Mouse (Mus musculus) retina, adult 2 months (tissue): Measurements from ENCODE around the gene Nubp2.

Experiments used
- DNase-seq: peaks from one replicate; pipeline ENCODE4 v3.0.0-alpha.2; 2012; ENCODE audit warnings: low read depth, low spot score

The Nubp2 gene

GRCm38 (mm10) chr17:24861785-24862184, 24.4 kb downstream of the Nubp2 start:
- no peak for DNase-seq

DNA sequence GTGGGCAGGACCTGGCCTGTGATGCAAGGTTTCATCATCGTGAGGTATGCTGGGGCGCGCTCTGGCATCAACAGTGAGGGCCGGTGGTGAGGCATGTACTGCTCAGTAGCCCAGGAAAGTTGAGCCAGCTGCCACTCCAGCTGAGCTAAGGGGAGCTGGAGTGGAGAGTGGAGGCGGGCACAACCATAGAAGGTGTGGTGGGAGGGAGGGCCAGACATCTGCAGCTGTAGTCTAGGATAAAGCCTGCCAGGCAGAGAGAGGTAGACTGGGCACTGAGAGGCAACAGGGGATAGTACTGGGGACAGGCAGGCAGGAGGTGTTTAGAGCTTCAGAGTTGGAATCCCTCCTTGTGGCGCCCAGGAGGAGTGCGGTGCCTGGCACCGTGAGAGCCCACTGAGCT, 26.1 kb downstream of the Nubp2 start:
- no peak for DNase-seq

GRCm38 (mm10) chr17:24858967-24859366, 27.2 kb downstream of the Nubp2 start:
- DNase-seq = no peak

- DNase-seq = no peak
These were observed 28.2 kb downstream of the Nubp2 start for GRCm38 (mm10) chr17:24857831-24858470.

GRCm38 (mm10) chr17:24856589-24856988, 29.6 kb downstream of the Nubp2 start:
- DNase-seq = no peak

DNA sequence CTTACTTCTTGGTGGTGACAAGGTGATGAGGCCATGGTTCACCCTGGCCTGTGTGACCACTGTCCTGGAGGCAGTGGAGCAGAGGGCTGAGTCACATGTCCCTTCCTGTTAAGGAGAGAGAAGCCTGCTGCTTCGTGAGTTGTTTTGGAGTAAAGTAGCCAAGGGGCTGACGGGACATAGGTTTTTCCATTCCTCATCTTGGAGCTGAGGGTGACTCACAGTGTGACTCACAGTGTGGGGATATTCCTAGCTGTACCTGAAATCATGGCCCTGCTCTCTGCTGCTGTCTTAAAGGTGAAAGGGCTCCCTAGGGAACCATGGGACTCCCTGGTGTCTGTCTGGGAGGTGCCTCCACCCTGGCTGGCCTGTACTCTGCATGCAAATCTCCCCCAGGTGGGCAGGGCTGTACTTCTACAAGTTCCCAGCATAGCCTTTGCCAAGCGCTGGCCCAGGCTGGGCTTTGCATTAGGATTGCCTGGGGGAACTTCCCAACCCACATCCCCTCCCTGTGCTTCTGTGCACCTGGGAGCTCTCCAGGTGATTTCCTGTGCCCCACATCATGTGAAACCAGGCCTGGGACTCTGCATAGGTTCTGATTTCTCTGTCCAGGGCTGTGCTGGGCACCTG, 30.2 kb downstream of the Nubp2 start:
- DNase-seq = no peak

DNA sequence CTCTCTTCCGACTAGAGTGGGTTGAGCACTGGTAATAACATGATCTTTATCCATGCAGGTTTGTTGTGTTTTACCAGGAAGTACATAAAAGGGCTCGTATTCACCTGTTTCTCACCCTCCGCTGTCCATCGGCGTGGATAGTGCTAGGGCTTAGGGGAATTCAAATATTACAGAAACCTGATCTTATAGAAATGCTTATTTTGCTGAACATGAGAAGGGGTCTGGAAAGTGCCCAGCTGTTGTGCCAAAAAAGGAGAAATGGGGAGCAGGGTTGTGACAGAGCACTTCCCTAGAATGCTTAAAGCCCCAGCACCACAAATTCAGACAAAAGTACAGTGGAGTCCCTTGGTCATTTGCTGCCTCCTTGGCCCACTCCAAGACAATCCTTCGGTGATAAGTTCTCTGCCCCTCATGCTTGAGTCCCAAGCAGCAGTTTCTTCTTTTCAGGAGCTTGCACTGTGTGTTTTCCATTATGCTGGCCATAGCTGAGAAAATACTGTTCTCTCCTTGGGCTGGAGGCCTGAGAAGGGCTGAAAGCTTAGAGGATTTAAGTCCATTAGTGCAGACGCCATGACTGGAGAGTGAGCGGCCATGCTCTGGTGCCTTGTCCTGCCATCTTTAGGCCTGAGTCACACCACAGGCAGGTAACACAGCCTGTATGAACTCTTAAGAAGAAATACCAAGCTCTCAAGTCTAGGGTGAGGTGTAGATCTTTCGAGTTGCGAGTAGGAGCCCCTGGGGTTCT, 34.6 kb downstream of the Nubp2 start:
- no peak for DNase-seq

DNA sequence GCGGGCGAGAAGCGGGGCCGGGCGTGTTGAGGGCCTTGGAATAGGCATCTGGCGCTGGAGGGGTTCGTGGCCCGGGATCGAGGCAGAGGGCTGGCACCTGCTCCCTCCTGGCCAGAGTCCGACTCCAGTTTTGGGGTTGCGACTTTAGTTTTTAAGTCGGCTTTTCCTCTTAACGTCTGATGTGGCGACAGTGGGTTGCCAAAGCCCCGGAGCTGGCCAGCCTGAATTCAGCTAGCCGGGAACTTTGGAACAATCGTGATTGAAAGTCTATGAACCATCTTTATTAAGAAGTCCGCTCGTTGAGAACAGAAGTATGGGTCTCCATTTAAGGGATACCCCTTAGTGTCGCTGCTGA, 35.4 kb downstream of the Nubp2 start:
- no peak for DNase-seq

- DNase-seq = peak; percentile 92
These were observed 35.9 kb downstream of the Nubp2 start, which contains the start of gene Fahd1 for GRCm38 (mm10) chr17:24850065-24850772. Fahd1 (minus strand) TSS chr17:24850364.

- no peak for DNase-seq
These were observed 36.5 kb downstream of the Nubp2 start for GRCm38 (mm10) chr17:24849733-24850064.

- no peak for DNase-seq
These were observed 37.5 kb downstream of the Nubp2 start for GRCm38 (mm10) chr17:24848600-24849031.

GRCm38 (mm10) chr17:24847386-24847785, 38.8 kb downstream of the Nubp2 start:
- DNase-seq = no peak

DNA sequence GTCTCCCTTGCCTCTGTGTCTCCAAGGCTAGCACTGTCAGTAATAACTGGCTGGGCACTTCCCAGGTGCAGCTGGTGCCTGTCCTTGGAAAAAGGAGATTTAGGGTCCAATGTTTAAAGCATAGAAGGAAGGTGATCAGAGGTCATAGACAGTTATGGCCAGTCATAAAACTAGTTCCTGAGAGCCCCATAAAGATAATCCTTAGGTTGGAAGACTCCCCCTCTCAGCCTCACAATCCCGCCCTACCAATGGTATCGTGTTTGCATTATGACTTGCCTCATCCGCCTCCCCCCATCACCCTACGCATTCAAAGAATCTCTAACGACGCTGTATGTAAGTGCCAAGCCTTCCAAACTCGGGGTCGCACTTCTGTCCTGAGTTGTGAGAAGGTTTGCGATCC, 41.6 kb downstream of the Nubp2 start:
- DNase-seq = no peak

DNA sequence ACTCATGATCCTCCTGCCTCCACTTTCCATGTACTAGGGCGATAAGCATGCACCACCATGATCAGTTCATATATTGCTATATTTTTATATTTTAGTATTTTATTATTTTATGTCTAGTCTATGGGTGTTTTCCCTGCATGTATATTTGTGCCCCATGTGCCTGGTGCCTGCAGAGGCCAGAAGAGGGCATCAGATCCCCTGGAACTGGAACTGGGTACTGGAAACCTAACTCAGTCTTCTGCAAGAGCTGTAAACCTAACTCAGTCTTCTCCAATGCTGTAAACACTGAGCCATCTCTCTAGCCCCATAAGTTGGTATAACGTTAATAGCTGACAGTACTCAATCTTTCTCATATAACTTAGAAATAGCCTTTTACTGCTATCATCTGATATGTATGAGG, 43.5 kb downstream of the Nubp2 start:
- no peak for DNase-seq

DNA sequence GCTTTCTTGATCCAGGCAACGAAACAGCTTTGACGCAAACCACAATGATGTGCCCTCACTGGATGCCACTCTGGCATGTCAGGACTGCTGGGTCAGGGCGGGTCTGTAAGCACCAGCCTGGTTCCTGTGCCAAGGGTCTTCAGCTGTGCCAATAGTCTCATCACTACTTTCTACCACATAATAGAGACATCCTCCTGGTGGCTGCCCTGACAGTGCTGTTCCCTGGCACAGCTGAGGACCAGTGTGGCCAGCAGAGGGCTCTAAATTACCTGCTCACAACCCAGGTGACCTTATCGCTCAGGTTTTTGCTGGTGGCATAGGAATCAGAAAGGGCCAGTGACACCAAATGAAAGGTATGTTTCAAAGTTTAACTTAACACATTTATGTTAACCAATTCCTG, 45.0 kb downstream of the Nubp2 start:
- DNase-seq = no peak

GRCm38 (mm10) chr17:24840341-24840740, 45.8 kb downstream of the Nubp2 start:
- no peak for DNase-seq

DNA sequence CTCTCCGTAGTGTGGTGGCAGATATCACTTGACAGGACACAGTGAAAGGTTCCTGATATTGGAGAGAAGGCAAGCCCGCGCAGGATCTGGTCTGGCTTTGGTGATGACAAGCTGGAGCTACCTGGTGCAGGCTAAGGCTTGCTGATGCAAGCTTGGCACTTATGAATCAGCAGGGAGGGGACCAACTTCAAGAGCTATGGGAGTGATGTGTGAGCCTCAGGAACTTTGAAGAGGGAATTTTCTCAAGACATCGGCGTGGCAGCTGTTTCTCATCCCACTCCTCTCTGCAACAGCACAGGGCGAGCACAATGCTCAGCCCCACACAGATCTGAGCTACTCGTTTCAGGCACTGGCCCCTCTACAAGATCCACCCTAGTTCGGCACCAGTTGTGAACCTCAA, 46.3 kb downstream of the Nubp2 start, which contains the start of gene Hagh:
Hagh (plus strand) TSS at position 302 of the 400 bp plus-strand sequence.
- DNase-seq = no peak
